Mouse (Mus musculus): ENCODE results near the gene Fgfr2.

DNA sequence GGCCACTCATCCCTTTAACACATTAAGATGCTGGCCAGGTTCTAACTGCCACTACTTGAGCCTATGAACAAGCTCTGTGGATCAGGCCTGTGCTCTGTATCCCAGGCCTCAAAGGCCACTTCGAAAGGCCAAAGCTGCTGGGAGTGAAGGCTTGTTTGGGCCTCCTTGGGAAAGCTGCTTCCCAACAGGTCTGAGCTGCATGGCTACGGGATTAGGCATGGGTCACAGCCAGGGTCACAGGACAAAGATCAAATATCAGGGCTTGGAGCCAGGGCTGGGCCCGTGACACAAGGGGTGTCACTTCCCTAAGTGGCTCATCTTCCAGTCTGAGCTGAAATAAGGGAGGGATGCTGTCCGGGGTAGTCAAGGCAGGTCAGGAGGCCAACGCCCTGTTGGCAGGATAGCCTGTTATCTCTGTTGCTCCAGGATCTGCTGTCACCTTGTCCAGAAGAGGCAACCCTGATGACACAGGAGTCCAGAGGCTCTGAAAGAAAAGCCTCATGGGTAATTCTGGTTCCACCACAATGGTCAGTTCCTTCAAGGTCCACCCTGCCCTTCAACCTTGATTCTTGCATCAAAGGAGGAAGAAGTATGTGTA lies 1313.5 kb downstream of the Fgfr2 start:
- TF ChIP-seq CTCF (IDR thresholded peaks at IDR 0.05; ENCODE audit: extremely low read depth, insufficient read length, insufficient replicate concordance, low read depth, low read length): no peak
- no peak for TF ChIP-seq POLR2A (IDR thresholded peaks at IDR 0.05; ENCODE audit: low read depth, low read length)

Data from small intestine, adult 2 months (tissue).